Mouse (Mus musculus) thymus, adult 2 months (tissue): ENCODE data around the gene Idh1.

Experiments used
- CTCF ChIP-seq: fragments of 200-500 bp; IDR thresholded peaks from 2 replicates; pipeline ENCODE4 v1.5.1; 2012; ENCODE audit warnings: mild to moderate bottlenecking, control low read depth, low read length, moderate library complexity, borderline replicate concordance; ENCODE audit not compliant: control insufficient read depth, poor library complexity, insufficient read depth; ENCODE audit errors: extremely low read depth
- POLR2A ChIP-seq: fragments of 200-500 bp; IDR thresholded peaks from 2 replicates; pipeline ENCODE4 v1.6.1; 2012; ENCODE audit warnings: mild to moderate bottlenecking, low read length, control low read depth, moderate library complexity; ENCODE audit not compliant: control insufficient read depth, poor library complexity, insufficient read depth; ENCODE audit errors: extremely low read depth

DNA sequence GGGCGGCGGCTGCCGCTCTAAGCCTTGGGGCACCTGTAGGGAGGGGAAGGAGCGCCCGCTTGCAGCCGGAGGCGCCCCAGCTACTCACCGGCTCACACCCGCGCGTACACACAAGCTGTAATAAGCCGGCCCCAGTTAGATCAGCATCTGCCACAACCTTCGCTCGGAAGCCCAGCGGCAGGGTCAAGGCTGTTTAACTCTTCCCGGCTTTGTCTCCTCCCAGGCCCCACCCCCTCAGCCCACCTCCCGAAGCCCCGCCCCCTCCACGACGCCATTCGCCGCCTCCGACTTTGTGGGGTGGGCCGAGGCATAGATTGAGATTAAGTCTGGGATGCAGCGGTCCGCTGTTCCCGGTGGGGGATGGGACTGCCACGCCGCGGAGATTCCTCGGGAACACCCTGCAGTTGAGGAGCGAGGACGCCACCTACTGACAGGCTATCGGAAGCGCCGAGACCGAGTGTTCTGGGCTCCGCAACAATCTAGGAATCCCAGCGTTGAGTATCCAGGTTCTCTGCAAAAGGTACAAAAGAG lies 7.3 kb downstream of the Idh1 start:
- TF ChIP-seq CTCF: peak; percentile 71; the same call in 1 of the 2 replicates
- TF ChIP-seq POLR2A: peak; percentile 63; the same call in 1 of the 2 replicates
